Mouse (Mus musculus) hindbrain, postnatal 0 days (tissue): Measurements from ENCODE around the gene Bahd1. TPM values are rescaled to one million over a fixed set of nuclear protein-coding genes. Genes with fewer than 3 reads are reported as not detected.
A peak's percentile ranks its signal among the peaks of the same experiment; 100 is the strongest.

Experiments
- ATAC-seq: fragments of 200-750 bp; cut with Nextera tagmentation; 2 replicates; pipeline ENCODE4 v1.8.0; 2017; ENCODE audit warnings: mild to moderate bottlenecking, moderate TSS enrichment, moderate library complexity
- DNase-seq: peaks from one replicate; pipeline ENCODE4 v3.0.0-alpha.2; 2015; ENCODE audit warnings: low spot score
- H3K27ac ChIP-seq: fragments of 300-500 bp; sonication (generic); 2 replicates; pipeline ENCODE4 v1.5.1; 2014; ENCODE audit warnings: mild to moderate bottlenecking
- H3K27me3 ChIP-seq: fragments of 300-500 bp; sonication (generic); 2 replicates; pipeline ENCODE4 v1.6.1; 2014; ENCODE audit warnings: low read length, mixed read lengths; ENCODE audit not compliant: insufficient read depth
- H3K36me3 ChIP-seq: fragments of 300-500 bp; sonication (generic); 2 replicates; pipeline ENCODE4 v1.6.1; 2014; ENCODE audit warnings: low read length, mixed read lengths; ENCODE audit not compliant: insufficient read depth
- H3K4me1 ChIP-seq: fragments of 300-500 bp; sonication (generic); 2 replicates; pipeline ENCODE4 v1.6.1; 2014; ENCODE audit warnings: antibody characterized with exemption, low read length, mixed read lengths; ENCODE audit not compliant: insufficient read depth
- H3K4me2 ChIP-seq: fragments of 300-500 bp; sonication (generic); 2 replicates; pipeline ENCODE4 v1.6.1; 2014; ENCODE audit warnings: low read depth, mild to moderate bottlenecking, low read length, moderate library complexity, mixed read lengths
- H3K4me3 ChIP-seq: fragments of 300-500 bp; sonication (generic); 2 replicates; pipeline ENCODE4 v1.5.1; 2014; ENCODE audit warnings: low read length
- H3K9ac ChIP-seq: fragments of 300-500 bp; sonication (generic); replicated peaks from 2 replicates; pipeline ENCODE4 v1.6.1; 2014; ENCODE audit warnings: mild to moderate bottlenecking, low read length, moderate library complexity, mixed read lengths
- H3K9me3 ChIP-seq: fragments of 300-500 bp; sonication (generic); 2 replicates; pipeline ENCODE4 v1.6.1; 2016; ENCODE audit warnings: low read length, mixed read lengths
- CTCF ChIP-seq: IDR thresholded peaks from 2 replicates; pipeline ENCODE4 v1.5.1; 2016; ENCODE audit warnings: antibody characterized with exemption, control low read depth, low read depth
- WGBS: fragments of 180-500 bp; shearing (Covaris S2); extraction: QIAGEN DNeasy Blood & Tissue Kit; methylation state at CpG from one replicate; pipeline ENCODE4 v1.1.7; 2014; 5-methylcytosine and 5-hydroxymethylcytosine counted together
- polyA plus RNA-seq: library from polyadenylated mRNA; unstranded; fragments of >200 nt; fragmentation: Nextera tagmentation; extraction: Ambion mirVana; gene quantifications from 2 replicates; pipeline ENCODE4 v1.2.1, GENCODE M21; 2015
- total RNA-seq: library from RNA; depleted of rRNA; stranded (reverse); fragments of >200 nt; gene quantifications from 2 replicates; pipeline ENCODE4 v1.2.3, GENCODE M21; 2014

Gene Bahd1
- total and polyA plus RNA-seq, 2 experiments from 2014 or later = 5.9 to 24.5 TPM

GRCm38 (mm10) chr2:118882840-118883679, 17.1 kb upstream of the Bahd1 start:
- ATAC-seq (peak; percentile 77), DNase-seq (peak; percentile 88)
- 2% methylated on average over 32 of the region's 32 CpGs for WGBS
- peak overlapping the region; percentile 37 for H3K4me3 ChIP-seq
- no peaks in the 10 kb centered on the region for H3K4me1 ChIP-seq
- no peaks in the 10 kb centered on the region for H3K36me3 ChIP-seq
- peaks cover 9% of the 10 kb centered on the region; the same call in 1 of the 2 replicates for H3K27me3 ChIP-seq
- 0 out of 2 replicates have a peak overlapping the region, but pooled peaks have one; percentile 24 for H3K9ac ChIP-seq
- H3K4me2 ChIP-seq = peak overlapping the region; percentile 80
- H3K9me3 ChIP-seq = no peaks in the 10 kb centered on the region
- TF ChIP-seq CTCF = peak; percentile 100
- no peak overlapping the region for H3K27ac ChIP-seq

- Histone ChIP-seq H3K27ac (no peak overlapping the region), H3K4me3 (no peak overlapping the region), H3K4me2 (peak overlapping the region; percentile 36), H3K27me3 (peaks cover 9% of the 10 kb centered on the region; the same call in 1 of the 2 replicates), H3K9me3 (no peaks in the 10 kb centered on the region), H3K36me3 (no peaks in the 10 kb centered on the region), H3K9ac (no peak overlapping the region), H3K4me1 (no peaks in the 10 kb centered on the region)
- ATAC-seq = no peak
- TF ChIP-seq CTCF = peak; percentile 11; the same call in 1 of the 2 replicates
- WGBS = 65% methylated on average over 13 of the region's 13 CpGs
- no peak for DNase-seq
Measured at GRCm38 (mm10) chr2:118887440-118887839, 12.7 kb upstream of the Bahd1 start.

GRCm38 (mm10) chr2:118887845-118888548, 12.2 kb upstream of the Bahd1 start:
- no peak for TF ChIP-seq CTCF
- peak; percentile 25 for ATAC-seq
- H3K9ac ChIP-seq = no peak overlapping the region
- H3K9me3 ChIP-seq = no peaks in the 10 kb centered on the region
- peak overlapping the region; percentile 36 for H3K4me2 ChIP-seq
- no peak overlapping the region for H3K27ac ChIP-seq
- H3K27me3 ChIP-seq = peaks cover 9% of the 10 kb centered on the region; the same call in 1 of the 2 replicates
- WGBS = 29% methylated on average over 14 of the region's 14 CpGs
- H3K4me1 ChIP-seq = no peaks in the 10 kb centered on the region
- DNase-seq = no peak
- H3K36me3 ChIP-seq = no peaks in the 10 kb centered on the region
- H3K4me3 ChIP-seq = no peak overlapping the region

GRCm38 (mm10) chr2:118891173-118891572, 9.0 kb upstream of the Bahd1 start:
- no peak overlapping the region for H3K27ac ChIP-seq
- no peak for ATAC-seq
- no peak overlapping the region for H3K4me3 ChIP-seq
- no peak overlapping the region for H3K9ac ChIP-seq
- TF ChIP-seq CTCF = no peak
- H3K27me3 ChIP-seq = peaks cover 13% of the 10 kb centered on the region
- 81% methylated on average over 4 of the region's 4 CpGs for WGBS
- H3K4me2 ChIP-seq = no peak overlapping the region
- H3K36me3 ChIP-seq = no peaks in the 10 kb centered on the region
- no peak for DNase-seq
- no peaks in the 10 kb centered on the region for H3K9me3 ChIP-seq
- H3K4me1 ChIP-seq = no peaks in the 10 kb centered on the region

GRCm38 (mm10) chr2:118895990-118896913, 3.9 kb upstream of the Bahd1 start:
- no peak overlapping the region for H3K27ac ChIP-seq
- 3% methylated on average over 37 of the region's 38 CpGs for WGBS
- TF ChIP-seq CTCF = no peak
- H3K27me3 ChIP-seq = peaks cover 46% of the 10 kb centered on the region
- DNase-seq (peak; percentile 38), ATAC-seq (no peak)
- peak overlapping the region; percentile 43 for H3K4me3 ChIP-seq
- H3K9me3 ChIP-seq = no peaks in the 10 kb centered on the region
- no peaks in the 10 kb centered on the region for H3K36me3 ChIP-seq
- peak overlapping the region; percentile 43; the same call in 1 of the 2 replicates for H3K9ac ChIP-seq
- peaks cover 13% of the 10 kb centered on the region for H3K4me1 ChIP-seq
- peak overlapping the region; percentile 85 for H3K4me2 ChIP-seq

GRCm38 (mm10) chr2:118896914-118897291, 3.3 kb upstream of the Bahd1 start:
- Histone ChIP-seq H3K36me3 (no peaks in the 10 kb centered on the region), H3K4me1 (peaks cover 13% of the 10 kb centered on the region), H3K9me3 (no peaks in the 10 kb centered on the region), H3K27ac (no peak overlapping the region), H3K4me3 (peak overlapping the region; percentile 43), H3K4me2 (peak overlapping the region; percentile 85), H3K27me3 (peaks cover 46% of the 10 kb centered on the region), H3K9ac (peak overlapping the region; percentile 43)
- no peak for TF ChIP-seq CTCF
- DNase-seq (no peak), ATAC-seq (no peak)
- WGBS = 0% methylated on average over 13 of the region's 13 CpGs
